Mouse (Mus musculus): ENCODE measurements around the gene Tac4.

DNA sequence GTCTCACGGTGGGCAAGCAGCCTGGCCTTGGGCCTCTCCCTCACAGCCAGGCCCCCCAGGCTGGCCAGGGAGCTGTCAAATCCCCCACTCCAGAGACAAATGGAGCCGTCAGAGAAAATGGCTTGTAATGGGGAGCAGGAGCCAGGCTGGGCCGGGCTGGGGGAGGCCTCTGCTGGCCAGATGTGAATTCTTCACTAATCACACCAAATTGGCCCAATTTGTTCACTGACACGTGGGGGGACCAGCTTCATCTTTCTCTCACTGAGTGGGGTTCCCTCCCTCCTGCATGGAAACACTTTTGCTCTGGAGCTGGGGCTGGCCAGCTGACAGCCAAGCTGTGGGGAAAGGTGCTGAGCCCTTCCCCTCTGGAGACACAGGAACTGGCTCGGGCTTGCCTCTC lies 47.0 kb upstream of the Tac4 start:
- no peak for TF ChIP-seq GATA1 (IDR thresholded peaks at IDR 0.05; ENCODE audit: low read length)
- TF ChIP-seq TAL1 (IDR thresholded peaks at IDR 0.05; ENCODE audit: low read length) = no peak

Data from erythroblast, embryonic 14.5 days (primary cell).